Mouse (Mus musculus): ENCODE data around the gene Apbb2. TPM values are rescaled to one million over a fixed set of nuclear protein-coding genes. Genes with fewer than 3 reads are reported as not detected.

The Apbb2 gene
- total and polyA plus RNA-seq, 2 experiments from 2014 or later: 31.8 to 41.0 TPM

DNA sequence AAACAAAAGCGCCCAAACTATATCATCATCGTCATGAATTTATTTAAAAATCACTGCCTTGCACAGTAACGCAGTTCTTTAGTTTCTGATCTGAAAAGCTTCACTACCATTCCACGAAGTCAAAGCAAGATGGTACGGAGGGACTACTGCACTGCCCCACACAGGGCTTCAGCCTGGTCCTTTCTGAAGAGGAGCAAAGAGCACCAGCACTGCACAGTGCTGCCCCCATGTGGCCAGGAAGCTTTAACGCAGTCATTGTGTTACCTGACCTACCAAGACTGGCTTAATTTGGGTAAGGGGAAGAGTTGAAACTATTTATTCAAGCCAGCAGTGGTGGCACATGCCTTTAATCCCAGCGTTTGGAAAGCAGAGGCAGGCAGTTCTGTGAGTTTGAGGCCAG, 249.6 kb downstream of the Apbb2 start:
- Histone ChIP-seq H3K4me2 (ENCODE audit: low read depth, low read length) (no peak overlapping the region), H3K4me1 (ENCODE audit: control insufficient read depth, insufficient read depth) (peaks cover 9% of the 10 kb centered on the region), H3K9me3 (replicated peaks; ENCODE audit: control insufficient read depth, low read length) (no peaks in the 10 kb centered on the region), H3K27ac (ENCODE audit: low read depth) (no peak overlapping the region), H3K36me3 (replicated peaks; ENCODE audit: control insufficient read depth, insufficient read depth, low read length) (peaks cover 18% of the 10 kb centered on the region), H3K27me3 (ENCODE audit: control insufficient read depth, insufficient read depth, low read length) (no peaks in the 10 kb centered on the region), H3K4me3 (ENCODE audit: low read depth, low read length) (no peak overlapping the region), H3K9ac (replicated peaks; ENCODE audit: low read depth, low read length) (no peak overlapping the region)
- DNase-seq (ENCODE audit: low spot score): peak; percentile 60
- peak; percentile 72; the same call in 1 of the 2 replicates for ATAC-seq (ENCODE audit: insufficient read depth, low read depth)
- WGBS: 37% methylated on average over 7 of the region's 7 CpGs
- TF ChIP-seq CTCF (IDR thresholded peaks at IDR 0.05; ENCODE audit: low read depth) (peak; percentile 95), EP300 (IDR thresholded peaks at IDR 0.05; ENCODE audit: low read depth) (no peak)

DNA sequence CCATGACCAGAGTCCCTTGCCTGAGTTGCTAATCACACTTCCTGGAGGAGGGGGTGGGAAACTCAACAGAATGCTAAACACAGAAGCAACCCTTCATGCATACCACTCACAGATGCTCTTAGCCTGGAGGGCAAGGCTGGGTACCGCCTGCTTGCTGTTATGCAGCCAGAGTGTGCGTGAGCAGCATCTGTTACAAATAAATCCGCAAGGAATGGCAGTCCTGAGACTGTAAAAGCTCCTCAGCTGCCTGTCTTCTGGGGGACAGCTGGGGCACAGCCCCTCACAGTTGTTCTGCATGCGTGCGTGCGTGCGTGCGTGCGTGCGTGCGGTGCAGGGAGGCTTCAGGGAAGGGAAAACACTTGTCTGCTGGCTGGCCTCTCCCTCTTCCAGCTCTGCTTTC, 250.9 kb downstream of the Apbb2 start:
- Histone ChIP-seq H3K4me3 (ENCODE audit: low read depth, low read length) (no peak overlapping the region), H3K27ac (ENCODE audit: low read depth) (no peak overlapping the region), H3K4me2 (ENCODE audit: low read depth, low read length) (no peak overlapping the region), H3K4me1 (ENCODE audit: control insufficient read depth, insufficient read depth) (peaks cover 14% of the 10 kb centered on the region), H3K27me3 (ENCODE audit: control insufficient read depth, insufficient read depth, low read length) (no peaks in the 10 kb centered on the region), H3K9ac (replicated peaks; ENCODE audit: low read depth, low read length) (no peak overlapping the region), H3K9me3 (replicated peaks; ENCODE audit: control insufficient read depth, low read length) (no peaks in the 10 kb centered on the region), H3K36me3 (replicated peaks; ENCODE audit: control insufficient read depth, insufficient read depth, low read length) (peaks cover 26% of the 10 kb centered on the region)
- 94% methylated on average over 11 of the region's 11 CpGs for WGBS
- no peak for TF ChIP-seq EP300 (IDR thresholded peaks at IDR 0.05; ENCODE audit: low read depth)
- TF ChIP-seq CTCF (IDR thresholded peaks at IDR 0.05; ENCODE audit: low read depth): no peak
- DNase-seq (ENCODE audit: low spot score) (no peak), ATAC-seq (ENCODE audit: insufficient read depth, low read depth) (no peak)

DNA sequence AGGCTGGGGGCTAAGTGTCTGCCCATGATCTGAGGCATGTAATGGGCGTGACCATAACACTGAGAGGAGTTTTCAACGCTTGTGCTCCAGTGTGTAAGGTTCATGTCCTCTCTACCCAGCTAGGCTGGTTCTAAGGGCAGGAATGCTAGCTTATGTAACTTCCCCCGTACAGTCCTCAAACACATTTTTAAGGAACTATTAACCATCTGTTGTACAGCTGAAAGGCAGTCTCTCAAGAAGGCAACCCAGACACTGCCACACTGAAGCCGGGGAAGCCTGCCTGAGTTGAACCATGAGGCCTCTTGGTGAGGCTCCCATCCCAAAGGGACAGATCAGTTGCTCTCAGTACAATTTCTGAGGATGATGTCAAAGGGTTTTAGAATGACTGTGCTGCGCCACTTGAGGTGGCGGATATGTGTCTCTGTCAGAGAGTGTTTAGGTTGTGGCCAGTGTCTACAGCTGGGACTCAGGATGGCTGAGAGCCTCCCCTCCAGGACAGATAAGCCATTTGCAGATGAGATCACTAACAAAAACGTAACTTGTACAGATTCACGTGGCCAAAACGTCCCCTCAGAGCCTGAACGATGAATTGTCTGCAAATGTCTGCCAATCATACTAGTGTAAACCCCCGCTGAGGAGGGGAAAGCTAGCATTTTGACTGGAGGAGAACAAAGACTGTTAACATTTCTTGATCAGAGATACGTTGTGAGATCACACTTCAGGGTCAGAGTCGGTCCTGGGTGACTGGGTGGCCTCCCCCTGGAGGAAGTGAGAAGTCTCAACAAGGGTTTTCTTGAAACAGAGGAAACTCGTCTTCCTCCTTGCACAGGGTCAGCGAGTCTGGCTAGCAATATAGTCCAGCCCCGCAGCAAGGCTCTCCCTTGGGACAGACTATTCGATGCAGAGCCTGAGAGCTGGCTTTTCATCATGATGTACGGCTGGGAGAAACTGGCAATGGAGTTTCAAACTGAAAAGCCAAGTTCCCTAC, 255.0 kb downstream of the Apbb2 start:
- no peak for ATAC-seq (ENCODE audit: insufficient read depth, low read depth)
- H3K4me1 ChIP-seq (ENCODE audit: control insufficient read depth, insufficient read depth): peaks cover 14% of the 10 kb centered on the region
- no peak overlapping the region for H3K27ac ChIP-seq (ENCODE audit: low read depth)

GRCm38 (mm10) chr5:66360739-66361138, 257.8 kb downstream of the Apbb2 start:
- TF ChIP-seq CTCF (IDR thresholded peaks at IDR 0.05; ENCODE audit: low read depth): no peak
- no peak for TF ChIP-seq EP300 (IDR thresholded peaks at IDR 0.05; ENCODE audit: low read depth)
- Histone ChIP-seq H3K9ac (replicated peaks; ENCODE audit: low read depth, low read length) (no peak overlapping the region), H3K36me3 (replicated peaks; ENCODE audit: control insufficient read depth, insufficient read depth, low read length) (peaks cover 41% of the 10 kb centered on the region), H3K27ac (ENCODE audit: low read depth) (no peak overlapping the region), H3K27me3 (ENCODE audit: control insufficient read depth, insufficient read depth, low read length) (no peaks in the 10 kb centered on the region), H3K9me3 (replicated peaks; ENCODE audit: control insufficient read depth, low read length) (no peaks in the 10 kb centered on the region), H3K4me3 (ENCODE audit: low read depth, low read length) (no peak overlapping the region), H3K4me1 (ENCODE audit: control insufficient read depth, insufficient read depth) (peaks cover 14% of the 10 kb centered on the region), H3K4me2 (ENCODE audit: low read depth, low read length) (no peak overlapping the region)
- no peak for DNase-seq (ENCODE audit: low spot score)
- 87% methylated on average over 9 of the region's 9 CpGs for WGBS
- no peak for ATAC-seq (ENCODE audit: insufficient read depth, low read depth)

More for the DNA sequence above, 255.0 kb downstream of the Apbb2 start:
- TF ChIP-seq EP300 (IDR thresholded peaks at IDR 0.05; ENCODE audit: low read depth) (no peak), CTCF (IDR thresholded peaks at IDR 0.05; ENCODE audit: low read depth) (no peak)
- no peak overlapping the region for H3K9ac ChIP-seq (replicated peaks; ENCODE audit: low read depth, low read length)
- H3K36me3 ChIP-seq (replicated peaks; ENCODE audit: control insufficient read depth, insufficient read depth, low read length): peaks cover 41% of the 10 kb centered on the region
- H3K9me3 ChIP-seq (replicated peaks; ENCODE audit: control insufficient read depth, low read length): no peaks in the 10 kb centered on the region
- 59% methylated on average over 18 of the region's 18 CpGs for WGBS
- no peak overlapping the region for H3K4me3 ChIP-seq (ENCODE audit: low read depth, low read length)
- H3K4me2 ChIP-seq (ENCODE audit: low read depth, low read length): no peak overlapping the region
- no peaks in the 10 kb centered on the region for H3K27me3 ChIP-seq (ENCODE audit: control insufficient read depth, insufficient read depth, low read length)
- DNase-seq (ENCODE audit: low spot score): no peak

DNA sequence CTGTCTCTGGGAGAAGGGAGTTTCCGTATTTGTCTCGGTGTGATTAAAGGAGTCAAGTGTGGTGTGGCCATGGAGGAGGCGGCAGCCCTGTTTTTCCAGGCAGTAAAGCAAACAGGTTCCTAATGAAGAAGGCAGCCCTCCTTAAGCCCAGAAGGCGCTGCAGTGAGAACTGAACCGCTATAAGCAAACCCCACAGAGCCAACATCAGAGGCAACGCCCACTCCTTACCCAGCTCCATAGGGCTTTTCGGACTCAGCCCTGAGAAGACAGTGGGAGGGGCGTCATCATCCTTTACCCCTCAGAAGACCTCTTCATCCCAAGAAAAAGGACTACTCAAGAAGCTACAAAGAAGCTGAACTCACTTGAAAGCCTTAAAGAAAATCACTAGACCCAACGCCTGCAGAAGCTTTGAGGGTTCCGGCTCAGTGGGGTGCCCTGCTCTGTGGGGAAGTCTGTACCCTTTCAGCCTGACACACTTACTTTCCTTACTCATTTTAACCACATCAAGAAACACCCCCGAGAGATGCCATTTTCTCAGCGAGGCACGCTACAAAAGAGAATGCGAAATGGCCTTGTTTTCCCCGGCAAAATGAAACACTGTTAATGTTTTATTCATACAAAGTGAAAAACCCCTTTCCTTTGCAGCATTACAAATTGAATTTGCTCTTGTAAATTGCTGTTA, 258.7 kb downstream of the Apbb2 start:
- no peaks in the 10 kb centered on the region for H3K27me3 ChIP-seq (ENCODE audit: control insufficient read depth, insufficient read depth, low read length)
- DNase-seq (ENCODE audit: low spot score) (no peak), ATAC-seq (ENCODE audit: insufficient read depth, low read depth) (no peak)
- no peaks in the 10 kb centered on the region for H3K9me3 ChIP-seq (replicated peaks; ENCODE audit: control insufficient read depth, low read length)
- no peak overlapping the region for H3K27ac ChIP-seq (ENCODE audit: low read depth)
- peaks cover 12% of the 10 kb centered on the region for H3K4me1 ChIP-seq (ENCODE audit: control insufficient read depth, insufficient read depth)
- TF ChIP-seq EP300 (IDR thresholded peaks at IDR 0.05; ENCODE audit: low read depth) (no peak), CTCF (IDR thresholded peaks at IDR 0.05; ENCODE audit: low read depth) (no peak)
- no peak overlapping the region for H3K9ac ChIP-seq (replicated peaks; ENCODE audit: low read depth, low read length)
- no peak overlapping the region for H3K4me2 ChIP-seq (ENCODE audit: low read depth, low read length)
- WGBS: 84% methylated on average over 15 of the region's 15 CpGs
- H3K36me3 ChIP-seq (replicated peaks; ENCODE audit: control insufficient read depth, insufficient read depth, low read length): peaks cover 39% of the 10 kb centered on the region
- H3K4me3 ChIP-seq (ENCODE audit: low read depth, low read length): no peak overlapping the region

Data from heart, postnatal 0 days (tissue).